Mouse (Mus musculus) liver, embryonic 16.5 days (tissue): ENCODE data around the gene Klhdc1. TPM values are rescaled to one million over a fixed set of nuclear protein-coding genes. Genes with fewer than 3 reads are reported as not detected.

Experiments used
- ATAC-seq: fragments of 200-750 bp; cut with Nextera tagmentation; 2 replicates; pipeline ENCODE4 v1.8.0; 2017; ENCODE audit warnings: low read depth, mild to moderate bottlenecking, moderate number of reproducible peaks, moderate library complexity
- H3K27ac ChIP-seq: fragments of 300-500 bp; sonication (generic); 2 replicates; pipeline ENCODE4 v1.5.1; 2014; ENCODE audit warnings: mild to moderate bottlenecking, low read length
- H3K27me3 ChIP-seq: fragments of 300-500 bp; sonication (generic); 2 replicates; pipeline ENCODE4 v1.6.1; 2014; ENCODE audit warnings: low read depth, low read length, mixed read lengths; ENCODE audit not compliant: control insufficient read depth, insufficient read depth
- H3K36me3 ChIP-seq: fragments of 300-500 bp; sonication (generic); 2 replicates; pipeline ENCODE4 v1.6.1; 2014; ENCODE audit warnings: mild to moderate bottlenecking; ENCODE audit not compliant: control insufficient read depth, insufficient read depth
- H3K4me1 ChIP-seq: fragments of 300-500 bp; sonication (generic); 2 replicates; pipeline ENCODE4 v1.6.1; 2014; ENCODE audit warnings: low read depth, low read length, mixed read lengths; ENCODE audit not compliant: control insufficient read depth
- H3K4me2 ChIP-seq: fragments of 300-500 bp; sonication (generic); 2 replicates; pipeline ENCODE4 v1.6.1; 2014; ENCODE audit warnings: low read depth, low read length, mixed read lengths
- H3K4me3 ChIP-seq: fragments of 300-500 bp; sonication (generic); 2 replicates; pipeline ENCODE4 v1.5.1; 2014; ENCODE audit warnings: low read depth, mild to moderate bottlenecking, low read length
- H3K9ac ChIP-seq: fragments of 300-500 bp; sonication (generic); 2 replicates; pipeline ENCODE4 v1.6.1; 2014; ENCODE audit warnings: low read depth, low read length
- H3K9me3 ChIP-seq: fragments of 300-500 bp; sonication (generic); replicated peaks from 2 replicates; pipeline ENCODE4 v1.6.1; 2016; ENCODE audit warnings: low read length; ENCODE audit not compliant: control insufficient read depth
- WGBS: fragments of 180-500 bp; shearing (Covaris S2); extraction: QIAGEN DNeasy Blood & Tissue Kit; methylation state at CpG from one replicate; pipeline ENCODE4 v1.1.7; 2014; ENCODE audit not compliant: insufficient replicate concordance; 5-methylcytosine and 5-hydroxymethylcytosine counted together
- polyA plus RNA-seq: library from polyadenylated mRNA; unstranded; fragments of >200 nt; fragmentation: Nextera tagmentation; extraction: Ambion mirVana; gene quantifications from 2 replicates; pipeline ENCODE4 v1.2.1, GENCODE M21; 2015

The Klhdc1 gene
- polyA plus RNA-seq, 1 experiment from 2014 or later = 2.5 TPM

- WGBS = 83% methylated on average over 19 of the region's 19 CpGs
- peak; percentile 51; the same call in 1 of the 2 replicates for ATAC-seq
- Histone ChIP-seq H3K27me3 (no peaks in the 10 kb centered on the region), H3K9ac (no peak overlapping the region), H3K4me2 (no peak overlapping the region), H3K9me3 (no peaks in the 10 kb centered on the region), H3K36me3 (peaks cover 15% of the 10 kb centered on the region), H3K4me1 (no peaks in the 10 kb centered on the region), H3K4me3 (no peak overlapping the region), H3K27ac (no peak overlapping the region)
Measured at GRCm38 (mm10) chr12:69220613-69221277, 20.2 kb upstream of the Klhdc1 start.

- Histone ChIP-seq H3K27me3 (no peaks in the 10 kb centered on the region), H3K4me3 (peak within 1 kb of the TSS; percentile 87), H3K4me1 (peaks cover 11% of the 10 kb centered on the region), H3K4me2 (peak within 1 kb of the TSS; percentile 81), H3K27ac (peak within 1 kb of the TSS; percentile 81), H3K9ac (peak within 1 kb of the TSS; percentile 82), H3K9me3 (no peaks in the 10 kb centered on the region), H3K36me3 (no peaks in the 10 kb centered on the region; the same call in 1 of the 2 replicates)
- under 1% methylated on average over 37 of the region's 37 CpGs for WGBS
- ATAC-seq = peak; percentile 95
Measured at GRCm38 (mm10) chr12:69227776-69228466, 13.1 kb upstream of the Klhdc1 start, which contains the start of gene Pole2. Gene Pole2, minus strand, starts transcription at chr12:69228195.

GRCm38 (mm10) chr12:69229251-69229650 is 11.7 kb upstream of the Klhdc1 start:
- H3K4me2 ChIP-seq = no peak overlapping the region
- ATAC-seq = no peak

GRCm38 (mm10) chr12:69235782-69236181 is 5.2 kb upstream of the Klhdc1 start:
- no peaks in the 10 kb centered on the region for H3K9me3 ChIP-seq
- H3K36me3 ChIP-seq = no peaks in the 10 kb centered on the region
- H3K9ac ChIP-seq = no peak overlapping the region
- H3K27ac ChIP-seq = no peak overlapping the region
- H3K4me3 ChIP-seq = no peak overlapping the region
- no peaks in the 10 kb centered on the region for H3K4me1 ChIP-seq
- ATAC-seq = no peak
- H3K27me3 ChIP-seq = no peaks in the 10 kb centered on the region
- 75% methylated on average over 6 of the region's 6 CpGs for WGBS
- no peak overlapping the region for H3K4me2 ChIP-seq

More at GRCm38 (mm10) chr12:69229251-69229650, 11.7 kb upstream of the Klhdc1 start:
- H3K27me3 ChIP-seq = no peaks in the 10 kb centered on the region
- H3K4me1 ChIP-seq = peaks cover 11% of the 10 kb centered on the region
- no peaks in the 10 kb centered on the region for H3K9me3 ChIP-seq
- H3K4me3 ChIP-seq = no peak overlapping the region
- H3K9ac ChIP-seq = no peak overlapping the region
- H3K27ac ChIP-seq = no peak overlapping the region
- WGBS = 43% methylated on average over 2 of the region's 2 CpGs
- H3K36me3 ChIP-seq = no peaks in the 10 kb centered on the region; the same call in 1 of the 2 replicates

- H3K9ac ChIP-seq = no peak overlapping the region
- peaks cover 8% of the 10 kb centered on the region for H3K4me1 ChIP-seq
- H3K4me3 ChIP-seq = no peak overlapping the region
- no peak for ATAC-seq
- H3K4me2 ChIP-seq = no peak overlapping the region
- no peaks in the 10 kb centered on the region for H3K27me3 ChIP-seq
- no peaks in the 10 kb centered on the region for H3K9me3 ChIP-seq
- H3K36me3 ChIP-seq = no peaks in the 10 kb centered on the region
- 35% methylated on average over 3 of the region's 3 CpGs for WGBS
- no peak overlapping the region for H3K27ac ChIP-seq
Measured at GRCm38 (mm10) chr12:69238284-69238683, 2.7 kb upstream of the Klhdc1 start.

GRCm38 (mm10) chr12:69241405-69241770 is 412 bp downstream of the Klhdc1 start:
- Histone ChIP-seq H3K9me3 (no peaks in the 10 kb centered on the region), H3K4me3 (peak overlapping the region; percentile 73), H3K27ac (no peak overlapping the region), H3K4me1 (peaks cover 8% of the 10 kb centered on the region), H3K36me3 (no peaks in the 10 kb centered on the region), H3K27me3 (no peaks in the 10 kb centered on the region), H3K9ac (peak overlapping the region; percentile 75), H3K4me2 (peak overlapping the region; percentile 93)
- 2% methylated on average over 3 of the region's 3 CpGs for WGBS
- no peak for ATAC-seq

GRCm38 (mm10) chr12:69241771-69242431 is 925 bp downstream of the Klhdc1 start:
- Histone ChIP-seq H3K4me1 (peaks cover 8% of the 10 kb centered on the region), H3K4me2 (peak overlapping the region; percentile 93), H3K9me3 (no peaks in the 10 kb centered on the region), H3K4me3 (peak overlapping the region; percentile 73), H3K27me3 (no peaks in the 10 kb centered on the region), H3K9ac (peak overlapping the region; percentile 75), H3K27ac (no peak overlapping the region), H3K36me3 (no peaks in the 10 kb centered on the region)
- peak; percentile 82 for ATAC-seq
- 0% methylated on average over 60 of the region's 64 CpGs for WGBS

GRCm38 (mm10) chr12:69249766-69250165 is 8.8 kb downstream of the Klhdc1 start:
- Histone ChIP-seq H3K27ac (no peak overlapping the region), H3K9ac (no peak overlapping the region), H3K9me3 (no peaks in the 10 kb centered on the region), H3K4me3 (no peak overlapping the region), H3K4me1 (peaks cover 3% of the 10 kb centered on the region; the same call in 1 of the 2 replicates), H3K4me2 (no peak overlapping the region), H3K27me3 (no peaks in the 10 kb centered on the region), H3K36me3 (no peaks in the 10 kb centered on the region)
- no peak for ATAC-seq
- 72% methylated on average over 4 of the region's 4 CpGs for WGBS
